Mouse (Mus musculus): ENCODE measurements around the gene Evx1.
"Not testable (repeated sequence)": the region's sequence is repeated elsewhere in the genome, so short reads cannot be mapped to it uniquely, and the experiment has no call there.

Evx1 gene

GRCm38 (mm10) chr6:52320966-52321825, 7.9 kb downstream of the Evx1 start:
- intact Hi-C loops (cut with DNase I) = no loop called here

DNA sequence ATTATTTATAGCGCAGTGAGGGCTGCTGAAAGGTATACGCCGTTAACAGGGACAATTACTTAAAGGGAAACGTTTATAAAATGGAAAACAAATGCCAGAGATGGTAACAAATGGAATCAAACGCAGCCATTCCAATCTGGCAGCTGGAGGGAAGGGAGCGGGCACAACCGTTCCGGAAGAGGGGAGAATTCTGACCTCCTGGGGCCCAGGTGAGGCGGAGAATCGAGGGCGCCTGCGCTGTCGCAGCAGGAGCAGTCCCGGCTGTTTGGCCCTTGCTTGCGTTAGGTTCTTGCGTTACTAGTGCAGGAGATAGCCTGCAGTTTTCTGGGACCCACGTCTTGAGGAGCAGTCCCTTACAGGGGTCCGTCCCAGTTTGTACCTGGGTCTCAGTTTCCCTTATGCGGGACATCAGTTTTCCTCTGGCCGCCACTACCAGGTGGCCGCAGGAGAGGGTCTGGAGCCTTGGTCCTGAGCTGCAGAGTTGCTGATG, 8.6 kb downstream of the Evx1 start:
- intact Hi-C loops (cut with DNase I) = no loop called here

- intact Hi-C loops (cut with DNase I) = no loop called here
Observed at GRCm38 (mm10) chr6:52322721-52323215, 9.5 kb downstream of the Evx1 start.

- intact Hi-C loops (cut with DNase I) = no loop called here
Observed at GRCm38 (mm10) chr6:52323292-52323691, 10.0 kb downstream of the Evx1 start.

DNA sequence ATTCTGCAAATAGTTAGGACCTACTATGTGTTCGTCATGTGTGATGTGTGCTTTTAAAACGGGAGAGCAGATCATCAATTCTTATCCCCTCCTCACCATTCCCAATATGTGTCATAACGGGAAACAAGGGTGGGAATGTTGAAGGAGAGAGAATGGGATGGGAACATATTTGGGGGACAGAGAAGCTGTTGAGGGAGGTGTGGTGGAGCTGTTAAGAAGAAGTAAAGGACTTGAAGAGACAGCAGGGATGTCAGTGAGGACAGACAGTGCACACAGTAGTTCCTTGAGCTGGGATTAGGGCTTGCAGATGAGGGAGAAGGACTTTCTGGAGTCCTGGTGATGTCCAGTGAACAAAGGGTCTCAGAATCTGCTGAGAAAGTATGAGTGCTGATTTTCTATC, 10.8 kb downstream of the Evx1 start:
- intact Hi-C loops (cut with DNase I) = no loop called here

DNA sequence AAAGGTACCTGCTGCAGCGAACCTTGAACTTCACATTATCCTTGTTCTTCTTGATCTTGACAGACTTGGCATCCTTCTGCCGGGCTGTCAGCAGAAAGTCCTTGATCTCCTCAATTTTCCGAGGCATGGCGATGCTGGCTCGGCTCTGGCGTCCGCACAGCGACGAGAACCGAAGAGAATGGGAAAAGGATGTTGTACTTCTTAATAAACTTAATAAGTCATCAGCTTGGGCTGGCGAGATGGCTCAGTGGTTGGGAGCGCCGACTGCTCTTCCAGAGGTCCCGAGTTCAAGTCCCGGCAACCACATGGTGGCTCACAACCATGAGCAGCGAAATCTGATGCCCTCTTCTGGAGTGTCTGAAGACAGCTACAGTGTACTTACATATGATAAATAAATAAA, 33.5 kb downstream of the Evx1 start:
- intact Hi-C loops (cut with DNase I) = not testable (repeated sequence)

DNA sequence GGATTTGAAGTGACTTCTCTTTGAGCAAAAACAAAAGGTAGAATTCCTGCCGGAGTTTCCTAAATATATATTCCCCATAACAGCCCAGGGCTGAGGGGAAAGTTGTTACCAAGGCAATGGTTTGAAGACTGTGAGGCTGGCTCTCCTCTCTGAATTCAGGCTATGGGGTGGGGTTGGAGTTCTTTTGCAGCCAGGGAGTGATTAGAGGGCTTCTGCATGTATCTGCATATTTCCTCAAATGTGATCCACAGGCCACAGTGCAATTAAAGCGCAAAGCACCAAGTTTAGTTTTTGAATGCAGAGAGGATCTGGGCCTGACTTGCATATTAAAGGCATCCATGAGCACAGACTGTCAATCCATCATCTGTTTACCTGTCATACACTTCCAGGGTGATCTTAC, 52.7 kb downstream of the Evx1 start:
- intact Hi-C loops (cut with DNase I) = no loop called here

- intact Hi-C loops (cut with DNase I) = no loop called here
Observed at GRCm38 (mm10) chr6:52366533-52366932, 53.2 kb downstream of the Evx1 start.

GRCm38 (mm10) chr6:52367067-52367466, 53.8 kb downstream of the Evx1 start:
- intact Hi-C loops (cut with DNase I) = no loop called here

Measured in adrenal gland (tissue).